Mouse (Mus musculus) cerebellum, adult 2 months (tissue): Measurements from ENCODE around the gene Rpp25l.

Experiments used
- CTCF ChIP-seq: fragments of 200-500 bp; IDR thresholded peaks from 2 replicates; pipeline ENCODE4 v1.5.1; 2011; ENCODE audit warnings: low read depth, mild to moderate bottlenecking, control low read depth, low read length, moderate library complexity, borderline replicate concordance; ENCODE audit not compliant: insufficient read depth
- POLR2A ChIP-seq: fragments of 200-500 bp; IDR thresholded peaks from 2 replicates; pipeline ENCODE4 v1.6.1; 2011; ENCODE audit warnings: low read length, control low read depth, borderline replicate concordance; ENCODE audit not compliant: insufficient read depth

GRCm38 (mm10) chr4:41707011-41707535 is 6.3 kb downstream of the Rpp25l start:
- TF ChIP-seq POLR2A (no peak), CTCF (peak; percentile 84)
